Mouse (Mus musculus) liver, embryonic 13.5 days (tissue): ENCODE data around the gene Csf2rb. TPM values are rescaled to one million over a fixed set of nuclear protein-coding genes. Genes with fewer than 3 reads are reported as not detected.
A peak's percentile ranks its signal among the peaks of the same experiment; 100 is the strongest.

ENCODE experiments used
- ATAC-seq: fragments of 200-750 bp; cut with Nextera tagmentation; 2 replicates; pipeline ENCODE4 v1.8.0; 2017; ENCODE audit warnings: low read depth, mild to moderate bottlenecking, moderate number of reproducible peaks, moderate library complexity
- DNase-seq: peaks from one replicate; pipeline ENCODE4 v3.0.0; 2022
- H3K27ac ChIP-seq: fragments of 300-500 bp; sonication (generic); 2 replicates; pipeline ENCODE4 v1.5.1; 2015; ENCODE audit warnings: moderate library complexity, mild to moderate bottlenecking, inconsistent platforms
- H3K27me3 ChIP-seq: fragments of 300-500 bp; sonication (generic); 2 replicates; pipeline ENCODE4 v1.6.1; 2015; ENCODE audit warnings: mild to moderate bottlenecking, inconsistent platforms
- H3K36me3 ChIP-seq: fragments of 300-500 bp; sonication (generic); 2 replicates; pipeline ENCODE4 v1.6.1; 2015; ENCODE audit warnings: mild to moderate bottlenecking, inconsistent platforms
- H3K4me1 ChIP-seq: fragments of 300-500 bp; sonication (generic); replicated peaks from 2 replicates; pipeline ENCODE4 v1.6.1; 2015; ENCODE audit warnings: inconsistent platforms
- H3K4me2 ChIP-seq: fragments of 300-500 bp; sonication (generic); 2 replicates; pipeline ENCODE4 v1.6.1; 2015; ENCODE audit warnings: inconsistent platforms, mild to moderate bottlenecking, moderate library complexity
- H3K4me3 ChIP-seq: fragments of 300-500 bp; sonication (generic); replicated peaks from 2 replicates; pipeline ENCODE4 v1.5.1; 2015; ENCODE audit warnings: mild to moderate bottlenecking, inconsistent platforms
- H3K9ac ChIP-seq: fragments of 300-500 bp; sonication (generic); 2 replicates; pipeline ENCODE4 v1.6.1; 2015; ENCODE audit warnings: mild to moderate bottlenecking, inconsistent platforms
- H3K9me3 ChIP-seq: fragments of 300-500 bp; sonication (generic); replicated peaks from 2 replicates; pipeline ENCODE4 v1.6.1; 2016; ENCODE audit warnings: inconsistent platforms
- WGBS: fragments of 180-500 bp; shearing (Covaris S2); methylation state at CpG from one replicate; pipeline ENCODE4 v1.1.7; 2015; ENCODE audit not compliant: insufficient replicate concordance; 5-methylcytosine and 5-hydroxymethylcytosine counted together
- microRNA-seq: library from miRNA; unstranded; fragments of <30 nt; microRNA quantifications from one replicate; pipeline ENCODE4, GENCODE M21; 2016
- polyA plus RNA-seq: library from polyadenylated mRNA; unstranded; fragments of >200 nt; fragmentation: Nextera tagmentation; extraction: Ambion mirVana; gene quantifications from 2 replicates; pipeline ENCODE4 v1.2.1, GENCODE M21; 2015

Csf2rb gene
- polyA plus RNA-seq, 1 experiment from 2014 or later: 3.3 TPM

DNA sequence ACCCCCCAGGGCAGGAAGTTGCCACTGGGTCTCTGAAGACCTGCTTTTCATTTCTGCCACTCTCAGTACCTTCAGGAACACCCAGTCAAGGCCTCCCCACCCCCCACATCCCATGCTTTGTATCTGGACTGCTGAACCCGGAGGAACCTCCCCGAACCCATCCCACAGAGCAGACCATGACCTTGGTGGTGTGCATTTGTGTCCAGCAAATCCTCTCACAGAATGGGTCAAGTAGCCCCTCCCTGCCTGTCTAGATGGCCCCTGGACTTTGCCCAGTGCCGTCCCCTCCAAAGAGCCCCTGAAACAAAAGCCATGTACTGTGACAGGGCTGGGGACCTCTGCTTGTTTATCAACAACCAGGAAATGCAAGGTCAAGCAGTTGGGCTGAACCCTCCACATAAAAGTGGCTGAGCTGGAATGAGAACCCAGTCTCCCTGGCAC, 77.8 kb downstream of the Csf2rb start:
- peak overlapping the region; percentile 95 for H3K9ac ChIP-seq
- no peaks in the 10 kb centered on the region for H3K9me3 ChIP-seq
- peaks cover 6% of the 10 kb centered on the region for H3K36me3 ChIP-seq
- peak overlapping the region; percentile 94 for H3K4me2 ChIP-seq
- peak overlapping the region; percentile 87 for H3K4me3 ChIP-seq
- WGBS: 64% methylated on average over 3 of the region's 3 CpGs
- H3K27me3 ChIP-seq: no peaks in the 10 kb centered on the region
- ATAC-seq (no peak), DNase-seq (no peak)
- H3K27ac ChIP-seq: peak overlapping the region; percentile 100
- H3K4me1 ChIP-seq: peaks cover 65% of the 10 kb centered on the region

Small RNA genes within 50 kb of the gene (microRNA-seq; reads per million reads assigned to microRNA genes)
- not detected for gene Mir7676-1
- gene Mir7676-2: not detected

Other genes starting within 250 kb of the Csf2rb start
- not detected in 2 replicates for gene Cacng2, start 205.7 kb upstream of the Csf2rb start, polyA plus RNA-seq
- 45.7 and 45.9 TPM in 2 replicates for gene Ift27, start 151.6 kb upstream of the Csf2rb start, polyA plus RNA-seq
- not detected in 2 replicates for gene Pvalb, start 119.4 kb upstream of the Csf2rb start, polyA plus RNA-seq
- 26.4 and 35.3 TPM in 2 replicates for gene Ncf4, start 81.0 kb upstream of the Csf2rb start, polyA plus RNA-seq
- 0.54 and 0.83 TPM in 2 replicates for gene Csf2rb2, start 20.0 kb upstream of the Csf2rb start, polyA plus RNA-seq
- not detected in 2 replicates for gene Tex33, start 70.2 kb downstream of the Csf2rb start, polyA plus RNA-seq
- gene Tst, start 80.2 kb downstream of the Csf2rb start, polyA plus RNA-seq: 105 and 109 TPM in 2 replicates
- gene Mpst, start 80.7 kb downstream of the Csf2rb start, polyA plus RNA-seq: 3.8 and 4.2 TPM in 2 replicates
- 4.7 and 5.1 TPM in 2 replicates for gene Kctd17, start 102.8 kb downstream of the Csf2rb start, polyA plus RNA-seq
- 7.8 and 9.5 TPM in 2 replicates for gene Tmprss6, start 142.9 kb downstream of the Csf2rb start, polyA plus RNA-seq
- gene Il2rb, start 169.5 kb downstream of the Csf2rb start, polyA plus RNA-seq: 0.23 and 0.35 TPM in 2 replicates
- 3.6 and 4.5 TPM in 2 replicates for gene C1qtnf6, start 205.7 kb downstream of the Csf2rb start, polyA plus RNA-seq
- not detected in 2 replicates for gene Sstr3, start 218.9 kb downstream of the Csf2rb start, polyA plus RNA-seq
- gene Rac2, start 247.0 kb downstream of the Csf2rb start, polyA plus RNA-seq: 75.2 and 81.2 TPM in 2 replicates